Mouse (Mus musculus) spleen, adult 2 months (tissue): ENCODE measurements around the gene Csf2rb2.
"Not testable (repeated sequence)": the region's sequence is repeated elsewhere in the genome, so short reads cannot be mapped to it uniquely, and the experiment has no call there.

Source experiments
- CTCF ChIP-seq: fragments of 200-500 bp; IDR thresholded peaks from 2 replicates; pipeline ENCODE4 v1.5.1; 2011; ENCODE audit warnings: mild to moderate bottlenecking, inconsistent platforms; ENCODE audit not compliant: insufficient read depth, insufficient read length, insufficient replicate concordance; ENCODE audit errors: extremely low read depth
- POLR2A ChIP-seq: fragments of 200-500 bp; IDR thresholded peaks from 2 replicates; pipeline ENCODE4 v1.6.1; 2011; ENCODE audit warnings: low read depth, low read length, inconsistent platforms

DNA sequence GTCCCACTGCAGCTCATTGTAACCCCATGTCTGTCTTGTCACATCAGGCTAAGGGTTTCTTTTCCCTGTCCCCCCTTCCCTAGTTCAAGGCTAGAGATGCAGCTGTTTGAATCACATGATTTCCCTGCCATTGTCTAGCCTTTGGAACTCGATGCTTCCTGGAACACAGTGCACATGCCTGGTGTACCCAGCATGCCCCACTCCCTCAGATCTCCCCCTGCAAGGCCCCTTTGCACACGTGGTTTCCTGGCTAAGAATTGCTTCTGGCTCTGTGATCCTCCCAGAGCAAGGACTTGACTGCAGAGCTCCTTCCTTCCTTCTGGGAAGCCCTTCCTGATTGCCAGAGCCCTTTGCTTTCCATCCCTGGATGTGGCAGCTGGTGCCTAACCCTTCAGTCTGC lies 12.3 kb downstream of the Csf2rb2 start:
- not testable (repeated sequence) for TF ChIP-seq POLR2A, CTCF
